Mouse (Mus musculus) intestine, embryonic 14.5 days (tissue): ENCODE measurements at regions not wholly inside any gene's neighbourhood (a gene's known extent, or its start where the extent isn't known, plus 50 kb on each side); places are given as distances from the start of the nearest gene placed in this dataset.

Experiments
- ATAC-seq: fragments of 200-750 bp; cut with Nextera tagmentation; replicated peaks from 2 replicates; pipeline ENCODE4 v1.8.0; 2017; ENCODE audit warnings: low read depth, moderate number of reproducible peaks, moderate TSS enrichment, moderate library complexity; ENCODE audit not compliant: low FRiP score, low TSS enrichment
- DNase-seq: peaks from one replicate; pipeline ENCODE4 v3.0.0-alpha.2; 2018; ENCODE audit warnings: low spot score
- H3K27ac ChIP-seq: fragments of 300-500 bp; sonication (generic); 2 replicates; pipeline ENCODE4 v1.5.1; 2014; ENCODE audit warnings: low read depth, mild to moderate bottlenecking, control low read depth
- H3K27me3 ChIP-seq: fragments of 300-500 bp; sonication (generic); replicated peaks from 2 replicates; pipeline ENCODE4 v1.6.1; 2014; ENCODE audit warnings: low read length, control low read depth; ENCODE audit not compliant: control insufficient read depth, insufficient read depth
- H3K36me3 ChIP-seq: fragments of 300-500 bp; sonication (generic); 2 replicates; pipeline ENCODE4 v1.6.1; 2014; ENCODE audit warnings: low read length, control low read depth; ENCODE audit not compliant: control insufficient read depth, insufficient read depth
- H3K4me1 ChIP-seq: fragments of 300-500 bp; sonication (generic); replicated peaks from 2 replicates; pipeline ENCODE4 v1.6.1; 2014; ENCODE audit warnings: low read length, control low read depth, mixed read lengths; ENCODE audit not compliant: control insufficient read depth, insufficient read depth
- H3K4me2 ChIP-seq: fragments of 300-500 bp; sonication (generic); 2 replicates; pipeline ENCODE4 v1.6.1; 2014; ENCODE audit warnings: low read length
- H3K4me3 ChIP-seq: fragments of 300-500 bp; sonication (generic); 2 replicates; pipeline ENCODE4 v1.5.1; 2014; ENCODE audit warnings: low read depth, low read length, control low read depth, mixed read lengths
- H3K9ac ChIP-seq: fragments of 300-500 bp; sonication (generic); 2 replicates; pipeline ENCODE4 v1.6.1; 2014; ENCODE audit warnings: mild to moderate bottlenecking, low read length
- H3K9me3 ChIP-seq: fragments of 300-500 bp; sonication (generic); 2 replicates; pipeline ENCODE4 v1.6.1; 2016; ENCODE audit warnings: low read length, control low read depth; ENCODE audit not compliant: control insufficient read depth
- WGBS: fragments of 180-500 bp; shearing (Covaris S2); extraction: QIAGEN DNeasy Blood & Tissue Kit; methylation state at CpG from one replicate; pipeline ENCODE4 v1.1.7; 2014; 5-methylcytosine and 5-hydroxymethylcytosine counted together

- Histone ChIP-seq H3K36me3 (no peaks in the 10 kb centered on the region), H3K4me3 (no peak overlapping the region), H3K4me2 (no peak overlapping the region), H3K9me3 (no peaks in the 10 kb centered on the region), H3K27me3 (no peaks in the 10 kb centered on the region), H3K27ac (no peak overlapping the region), H3K4me1 (no peaks in the 10 kb centered on the region), H3K9ac (no peak overlapping the region)
- 84% methylated on average over 2 of the region's 2 CpGs for WGBS
- ATAC-seq (no peak), DNase-seq (no peak)
Observed at GRCm38 (mm10) chr11:45791696-45792095, 60.2 kb upstream of the Clint1 start.

- Histone ChIP-seq H3K27ac (no peak overlapping the region), H3K9me3 (no peaks in the 10 kb centered on the region), H3K4me3 (no peak overlapping the region), H3K4me2 (no peak overlapping the region), H3K4me1 (0 out of 2 replicates have a peak, but pooled peaks cover under 1% of the 10 kb centered on the region), H3K27me3 (no peaks in the 10 kb centered on the region), H3K36me3 (no peaks in the 10 kb centered on the region), H3K9ac (no peak overlapping the region)
- DNase-seq (no peak), ATAC-seq (no peak)
- 72% methylated on average over 5 of the region's 5 CpGs for WGBS
Observed at GRCm38 (mm10) chr11:45794361-45794981, 57.4 kb upstream of the Clint1 start.

- no peak overlapping the region for H3K4me3 ChIP-seq
- 50% methylated on average over 6 of the region's 6 CpGs for WGBS
- no peaks in the 10 kb centered on the region for H3K9me3 ChIP-seq
- peaks cover 8% of the 10 kb centered on the region; the same call in 1 of the 2 replicates for H3K4me1 ChIP-seq
- H3K4me2 ChIP-seq = no peak overlapping the region
- no peak for DNase-seq
- no peaks in the 10 kb centered on the region for H3K36me3 ChIP-seq
- H3K27ac ChIP-seq = no peak overlapping the region
- H3K9ac ChIP-seq = no peak overlapping the region
- no peaks in the 10 kb centered on the region for H3K27me3 ChIP-seq
- ATAC-seq = no peak
Observed at GRCm38 (mm10) chr11:45795322-45795721, 56.5 kb upstream of the Clint1 start.

GRCm38 (mm10) chr11:45795731-45796130 is 56.1 kb upstream of the Clint1 start:
- peak; percentile 91 for DNase-seq
- ATAC-seq = peak; percentile 44; the same call in 1 of the 2 replicates
- WGBS = 18% methylated on average over 3 of the region's 3 CpGs

GRCm38 (mm10) chr11:45799732-45800386 is 52.0 kb upstream of the Clint1 start:
- no peak overlapping the region for H3K9ac ChIP-seq
- peak overlapping the region; percentile 38 for H3K4me2 ChIP-seq
- H3K36me3 ChIP-seq = no peaks in the 10 kb centered on the region
- DNase-seq (no peak), ATAC-seq (peak; percentile 42)
- 22% methylated on average over 9 of the region's 9 CpGs for WGBS
- no peaks in the 10 kb centered on the region for H3K27me3 ChIP-seq
- H3K9me3 ChIP-seq = no peaks in the 10 kb centered on the region
- peaks cover 8% of the 10 kb centered on the region; the same call in 1 of the 2 replicates for H3K4me1 ChIP-seq
- no peak overlapping the region for H3K27ac ChIP-seq
- no peak overlapping the region for H3K4me3 ChIP-seq

More at GRCm38 (mm10) chr11:45795731-45796130, 56.1 kb upstream of the Clint1 start:
- Histone ChIP-seq H3K36me3 (no peaks in the 10 kb centered on the region), H3K27ac (no peak overlapping the region), H3K9me3 (no peaks in the 10 kb centered on the region), H3K4me2 (no peak overlapping the region), H3K4me1 (peaks cover 8% of the 10 kb centered on the region; the same call in 1 of the 2 replicates), H3K9ac (no peak overlapping the region), H3K4me3 (no peak overlapping the region), H3K27me3 (no peaks in the 10 kb centered on the region)
